Mouse (Mus musculus) C3H10T1/2 (cell line): ENCODE results near the gene Atf4. TPM values are rescaled to one million over a fixed set of nuclear protein-coding genes. Genes with fewer than 3 reads are reported as not detected.

Experiments
- polyA plus RNA-seq, 2 experiments: library from polyadenylated mRNA; unstranded; fragments of >200 nt; fragmentation: generic; extraction: Trizol; gene quantifications; one replicate each; pipeline ENCODE4 v1.2.1; 2012; ENCODE audit warnings: missing spikeins in 2 of 2

Atf4 gene
- 100 to 1,000 TPM in 1 of 2 experiments, 10 to 100 TPM in 1; 57.6 to 171 TPM for polyA plus RNA-seq

DNA sequence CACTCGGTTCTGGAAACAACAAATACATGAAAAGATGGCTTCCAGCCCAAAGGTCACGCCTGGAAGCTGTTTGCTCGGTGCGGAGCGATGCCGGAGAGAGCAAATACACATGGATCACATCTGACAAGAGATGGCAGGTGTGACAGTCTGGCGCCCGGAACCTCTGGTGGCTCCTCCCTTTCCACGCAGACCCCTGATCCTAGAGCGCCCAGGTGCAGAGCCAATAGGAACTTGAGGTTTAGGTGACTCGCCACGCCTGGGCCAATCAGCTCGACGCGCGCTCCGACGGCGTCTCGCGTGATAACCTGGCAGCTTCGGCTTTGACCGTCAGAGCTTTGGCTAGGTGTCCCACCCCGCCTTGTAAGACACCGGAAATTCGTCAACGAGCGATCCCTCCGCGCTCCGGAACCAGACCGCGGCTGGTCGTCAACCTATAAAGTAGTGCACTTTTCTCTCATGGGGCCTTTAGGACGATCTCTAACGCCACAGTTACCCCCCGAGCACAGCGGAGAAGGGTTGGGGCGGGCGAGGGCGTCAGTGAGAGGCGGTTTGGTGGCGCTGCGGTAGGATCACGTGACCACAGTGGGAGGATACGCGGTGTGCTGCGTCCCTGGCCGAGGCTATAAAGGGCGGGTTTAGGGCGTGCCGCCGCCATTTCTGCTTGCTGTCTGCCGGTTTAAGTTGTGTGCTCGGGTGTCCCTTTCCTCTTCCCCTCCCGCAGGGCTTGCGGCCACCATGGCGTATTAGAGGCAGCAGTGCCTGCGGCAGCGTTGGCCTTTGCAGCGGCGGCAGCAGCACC, at the start of gene Atf4:
TSS of gene Atf4 (plus strand) at position 338 of the 799 bp plus-strand sequence.

DNA sequence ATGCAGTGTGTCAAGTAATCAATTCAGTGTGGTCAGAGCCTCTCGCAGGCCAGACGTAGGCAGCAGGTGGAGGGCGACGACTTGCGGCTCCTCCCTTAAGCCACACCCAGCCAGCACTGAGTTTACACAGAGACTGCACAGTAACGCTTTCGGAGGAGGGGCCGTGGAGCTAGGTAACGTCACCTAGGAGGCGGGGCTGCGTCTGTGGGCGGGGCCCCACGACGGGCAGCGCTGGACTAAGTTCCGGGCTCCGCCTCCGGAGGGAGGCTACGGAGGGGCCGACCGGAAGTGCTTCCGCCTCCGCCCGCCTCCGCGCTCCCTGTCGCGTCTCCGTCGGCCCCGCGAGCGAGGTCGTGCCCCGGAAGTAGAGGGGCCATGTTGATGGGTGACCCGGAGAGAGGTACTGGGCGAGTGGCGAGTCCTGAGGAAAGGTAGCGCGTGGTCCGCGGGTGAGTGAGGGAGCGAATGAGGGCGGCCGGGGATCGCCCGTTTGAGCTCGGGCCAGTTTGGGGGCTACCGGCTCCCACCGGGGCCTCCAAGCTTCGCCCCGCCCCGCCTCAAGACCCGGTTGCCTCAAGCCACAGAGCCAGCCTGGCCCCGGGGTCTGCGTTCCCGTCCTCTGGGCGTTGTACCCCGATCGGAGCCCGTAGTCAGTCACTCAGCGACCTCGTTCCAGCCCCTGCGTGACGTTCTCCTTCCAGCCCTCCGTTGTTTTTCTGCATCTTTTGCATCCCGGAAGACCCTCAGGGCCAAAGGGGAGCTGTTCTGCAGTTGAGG, 21.1 kb upstream of the Atf4 start, which contains the start of gene Mief1:
TSS of gene Mief1 (plus strand) at position 286 of the 777 bp plus-strand sequence.

DNA sequence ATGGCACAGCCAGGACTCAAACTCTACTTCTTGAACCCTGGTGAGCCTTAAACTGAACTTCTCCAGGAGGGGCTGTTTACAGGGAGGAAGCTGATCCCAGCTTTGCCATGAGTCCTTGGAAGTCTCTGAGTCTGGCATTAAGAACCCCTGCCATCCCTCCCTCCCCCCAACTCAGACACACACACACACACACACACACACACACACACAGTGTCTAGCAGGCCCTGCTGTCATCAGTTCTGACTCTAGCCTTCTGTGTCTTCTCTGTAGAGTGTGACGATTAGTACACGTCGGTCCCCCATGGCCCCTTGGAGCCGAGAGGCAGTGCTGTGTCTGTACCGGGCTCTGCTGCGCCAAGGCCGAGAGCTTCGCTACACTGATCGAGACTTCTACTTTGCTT, 19.4 kb upstream of the Atf4 start, which contains the start of gene AC140267.1:
TSS of gene AC140267.1 (plus strand) at position 301 of the 400 bp plus-strand sequence.

DNA sequence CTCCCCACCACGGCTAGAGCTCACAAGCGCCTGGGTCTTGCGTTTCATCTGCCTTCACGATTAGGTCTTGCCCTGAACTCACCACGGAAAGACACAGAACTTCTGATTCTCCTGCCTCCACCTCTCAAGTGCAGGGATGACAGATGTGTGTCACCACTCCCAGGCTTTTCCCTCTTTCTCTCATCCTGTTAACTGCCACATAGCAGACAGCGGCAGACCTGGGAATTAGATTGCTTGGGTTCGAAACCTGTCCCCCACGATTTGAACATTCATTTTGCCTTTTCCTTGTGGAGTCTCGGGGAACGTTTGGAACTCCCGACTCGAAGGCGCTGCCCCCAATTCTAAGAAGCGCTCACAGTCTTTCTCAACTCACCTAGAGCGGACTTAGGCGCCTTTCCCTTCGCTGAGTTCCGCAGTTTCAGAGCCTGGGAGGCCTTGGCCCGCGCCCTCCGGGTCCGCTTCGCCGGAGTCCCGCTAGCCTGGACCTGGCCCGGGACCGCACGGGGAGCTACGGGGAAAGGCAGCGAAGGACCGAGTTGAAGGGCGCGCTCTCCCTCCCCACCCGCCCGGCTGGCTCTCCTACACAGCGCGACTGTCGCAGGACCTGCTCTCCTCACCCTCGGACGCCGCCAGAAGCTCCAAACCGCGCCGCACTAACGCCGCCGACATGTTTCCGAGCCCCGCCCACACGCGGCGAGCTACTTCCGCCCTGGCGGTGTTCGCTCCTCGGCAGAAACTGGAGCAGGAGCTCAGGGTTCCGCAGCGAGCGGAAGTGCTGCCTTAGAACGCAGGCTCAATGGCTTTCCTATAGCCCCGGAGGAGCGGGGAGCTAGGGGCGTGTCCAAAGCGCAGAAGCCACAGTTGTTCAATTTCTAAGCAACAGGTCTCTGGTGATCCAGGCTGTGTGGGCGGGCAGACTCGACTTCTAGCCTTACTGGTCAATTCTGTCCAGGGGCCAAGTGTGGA, 8.9 kb downstream of the Atf4 start, which contains the start of gene Rps19bp1:
TSS of gene Rps19bp1 (minus strand) at position 706 of the 966 bp plus-strand sequence.

DNA sequence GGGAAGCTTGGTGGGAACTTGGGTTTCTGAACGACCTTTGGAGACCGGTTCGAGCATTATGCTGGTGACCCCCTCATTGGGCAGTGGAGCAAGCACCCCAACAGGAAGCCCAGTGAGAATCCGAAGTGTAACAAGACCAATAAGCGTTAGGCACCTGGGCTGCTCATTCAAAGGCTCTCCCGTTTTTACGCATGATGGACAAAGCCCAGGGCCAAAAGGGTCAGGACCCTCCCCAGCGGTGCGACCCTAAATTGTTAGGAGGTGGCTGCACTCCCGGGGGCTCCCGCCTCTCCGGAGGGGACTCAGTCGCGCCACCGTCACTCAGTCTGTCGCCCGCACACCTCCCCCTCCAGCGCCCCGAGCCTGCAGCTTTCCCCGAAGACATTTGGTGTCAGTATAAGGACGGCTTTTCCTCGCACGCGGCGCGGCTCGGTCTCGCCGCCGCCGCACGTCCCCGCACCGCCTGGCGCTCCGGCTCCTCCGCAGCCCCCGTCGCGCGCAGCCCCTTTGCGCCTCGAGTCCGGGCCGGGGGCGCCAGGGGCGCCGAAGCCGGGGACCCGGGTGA, 31.9 kb downstream of the Atf4 start, which contains the start of gene Cacna1i:
TSS of gene Cacna1i (plus strand) at position 388 of the 565 bp plus-strand sequence.

Other genes starting within 250 kb of the Atf4 start
- gene Pdgfb, start 240.2 kb upstream of the Atf4 start, polyA plus RNA-seq: 10 to 100 TPM in 1 of 2 experiments, 1 to 10 TPM in 1; 6.5 to 19.0 TPM
- gene Syngr1, start 163.8 kb upstream of the Atf4 start, polyA plus RNA-seq: 1 to 10 TPM; 2.6 to 3.1 TPM
- gene Rpl3, start 163.3 kb upstream of the Atf4 start, polyA plus RNA-seq: 1,000 to 10,000 TPM; 1,331 to 1,929 TPM
- 10 to 100 TPM; 14.0 to 40.8 TPM for gene Tab1, start 122.1 kb upstream of the Atf4 start, polyA plus RNA-seq
- 10 to 100 TPM in 1 of 2 experiments, under 1 TPM in 1; 0.87 to 14.9 TPM for gene Mgat3, start 81.5 kb upstream of the Atf4 start, polyA plus RNA-seq
- 10 to 100 TPM in 1 of 2 experiments, 1 to 10 TPM in 1; 3.2 to 12.6 TPM for gene Mief1, start 21.2 kb upstream of the Atf4 start, polyA plus RNA-seq
- gene AC140267.1, start 19.3 kb upstream of the Atf4 start, polyA plus RNA-seq: not detected
- 100 to 1,000 TPM in 1 of 2 experiments, 10 to 100 TPM in 1; 99.4 to 175 TPM for gene Rps19bp1, start 9.1 kb downstream of the Atf4 start, polyA plus RNA-seq
- under 1 TPM in 1 of 2 experiments, not detected in 1; under 0.01 TPM for gene Cacna1i, start 32.1 kb downstream of the Atf4 start, polyA plus RNA-seq